Mouse (Mus musculus) cerebellum, adult 11 months (tissue): ENCODE results near the gene Fam133b.
"Not testable (repeated sequence)": the region's sequence is repeated elsewhere in the genome, so short reads cannot be mapped to it uniquely, and the experiment has no call there.

Source experiments
- DNase-seq: peaks from one replicate; pipeline ENCODE4 v3.0.0; 2022

The Fam133b gene

GRCm38 (mm10) chr5:3521741-3522140 is 21.9 kb upstream of the Fam133b start:
- DNase-seq, result no peak

- DNase-seq, result no peak
Measured at GRCm38 (mm10) chr5:3522826-3523225, 20.8 kb upstream of the Fam133b start.

GRCm38 (mm10) chr5:3527041-3527691 is 16.5 kb upstream of the Fam133b start:
- no peak for DNase-seq

GRCm38 (mm10) chr5:3529585-3530189 is 13.9 kb upstream of the Fam133b start:
- DNase-seq, result no peak

GRCm38 (mm10) chr5:3532048-3532447 is 11.6 kb upstream of the Fam133b start:
- not testable (repeated sequence) for DNase-seq

- DNase-seq, result no peak
Measured at GRCm38 (mm10) chr5:3536592-3537212, 6.9 kb upstream of the Fam133b start.

- DNase-seq, result no peak
Measured at GRCm38 (mm10) chr5:3538505-3539472, 4.8 kb upstream of the Fam133b start.

- DNase-seq, result no peak
Measured at GRCm38 (mm10) chr5:3541871-3542270, 1.8 kb upstream of the Fam133b start.

- no peak for DNase-seq
Measured at GRCm38 (mm10) chr5:3544480-3544769, 792 bp downstream of the Fam133b start.

- no peak for DNase-seq
Measured at GRCm38 (mm10) chr5:3546226-3546625, 2.6 kb downstream of the Fam133b start.

- DNase-seq, result no peak
Measured at GRCm38 (mm10) chr5:3551481-3551880, 7.8 kb downstream of the Fam133b start.

- DNase-seq, result no peak
Measured at GRCm38 (mm10) chr5:3554198-3554597, 10.6 kb downstream of the Fam133b start.

- no peak for DNase-seq
Measured at GRCm38 (mm10) chr5:3571266-3571665, 27.6 kb downstream of the Fam133b start, which contains the start of gene 1700109H08Rik. 1700109H08Rik (plus strand) TSS chr5:3571566.

- no peak for DNase-seq
Measured at GRCm38 (mm10) chr5:3574825-3575224, 31.2 kb downstream of the Fam133b start.

- DNase-seq, result no peak
Measured at GRCm38 (mm10) chr5:3577939-3578338, 34.3 kb downstream of the Fam133b start.

GRCm38 (mm10) chr5:3579066-3579465 is 35.4 kb downstream of the Fam133b start:
- DNase-seq, result no peak

GRCm38 (mm10) chr5:3595693-3596398 is 52.2 kb downstream of the Fam133b start, which contains the start of gene Pex1:
Pex1 (plus strand) TSS chr5:3596066.
- peak; percentile 92 for DNase-seq

- peak; percentile 79 for DNase-seq
Measured at GRCm38 (mm10) chr5:3596399-3596766, 52.8 kb downstream of the Fam133b start, which contains the start of gene Rbm48. Rbm48 (minus strand) TSS chr5:3596585.

- no peak for DNase-seq
Measured at GRCm38 (mm10) chr5:3597171-3597570, 53.5 kb downstream of the Fam133b start.

- no peak for DNase-seq
Measured at GRCm38 (mm10) chr5:3598766-3599165, 55.1 kb downstream of the Fam133b start.

- DNase-seq, result no peak
Measured at GRCm38 (mm10) chr5:3600298-3600697, 56.7 kb downstream of the Fam133b start.

GRCm38 (mm10) chr5:3600790-3601189 is 57.2 kb downstream of the Fam133b start:
- no peak for DNase-seq
